Mouse (Mus musculus): ENCODE measurements around the gene Erc1.

Erc1 gene

GRCm38 (mm10) chr6:119590872-119591271 lies 257.1 kb downstream of the Erc1 start:
- CTCF ChIA-PET: no interaction called here

GRCm38 (mm10) chr6:119587897-119588296 lies 260.1 kb downstream of the Erc1 start:
- CTCF ChIA-PET: no interaction called here

GRCm38 (mm10) chr6:119587454-119587853 lies 260.5 kb downstream of the Erc1 start:
- CTCF ChIA-PET: no interaction called here

- CTCF ChIA-PET: no interaction called here
Observed at GRCm38 (mm10) chr6:119585652-119586375, 262.2 kb downstream of the Erc1 start.

GRCm38 (mm10) chr6:119584061-119584460 lies 263.9 kb downstream of the Erc1 start:
- CTCF ChIA-PET: interaction anchor here (0.7 kb wide), 1 partner anchor 9 kb away, joined by 3 read pairs; no protein-coding TSS in a partner anchor

GRCm38 (mm10) chr6:119583165-119583564 lies 264.8 kb downstream of the Erc1 start:
- CTCF ChIA-PET: no interaction called here

GRCm38 (mm10) chr6:119576706-119577105 lies 271.3 kb downstream of the Erc1 start:
- CTCF ChIA-PET: interaction anchor here (0.6 kb wide), 1 partner anchor 84 kb away, joined by 6 read pairs; no protein-coding TSS in a partner anchor

- CTCF ChIA-PET: no interaction called here
Observed at GRCm38 (mm10) chr6:119575331-119575730, 272.6 kb downstream of the Erc1 start.

- CTCF ChIA-PET: no interaction called here
Observed at GRCm38 (mm10) chr6:119572296-119572695, 275.7 kb downstream of the Erc1 start.

- CTCF ChIA-PET: no interaction called here
Observed at GRCm38 (mm10) chr6:119570797-119571196, 277.2 kb downstream of the Erc1 start.

GRCm38 (mm10) chr6:119568339-119568738 lies 279.6 kb downstream of the Erc1 start:
- CTCF ChIA-PET: no interaction called here

- CTCF ChIA-PET: no interaction called here
Observed at GRCm38 (mm10) chr6:119565451-119566379, 282.3 kb downstream of the Erc1 start.

GRCm38 (mm10) chr6:119562558-119562957 lies 285.4 kb downstream of the Erc1 start:
- CTCF ChIA-PET: no interaction called here

GRCm38 (mm10) chr6:119558855-119559254 lies 289.1 kb downstream of the Erc1 start:
- CTCF ChIA-PET: no interaction called here

GRCm38 (mm10) chr6:119554439-119554838 lies 293.5 kb downstream of the Erc1 start:
- CTCF ChIA-PET: no interaction called here

GRCm38 (mm10) chr6:119544518-119544864 lies 303.5 kb downstream of the Erc1 start:
- CTCF ChIA-PET: no interaction called here

- CTCF ChIA-PET: no interaction called here
Observed at GRCm38 (mm10) chr6:119543803-119544517, 304.0 kb downstream of the Erc1 start, which contains the start of gene Wnt5b. Gene Wnt5b (minus strand): TSS chr6:119544347.

GRCm38 (mm10) chr6:119543456-119543802 lies 304.5 kb downstream of the Erc1 start:
- CTCF ChIA-PET: no interaction called here

- CTCF ChIA-PET: no interaction called here
Observed at GRCm38 (mm10) chr6:119535867-119536266, 312.1 kb downstream of the Erc1 start.

GRCm38 (mm10) chr6:119533170-119533709 lies 314.7 kb downstream of the Erc1 start:
- CTCF ChIA-PET: no interaction called here

- CTCF ChIA-PET: interaction anchor here (0.5 kb wide), 1 partner anchor 772 kb away, joined by 3 read pairs; no protein-coding TSS in a partner anchor
Observed at GRCm38 (mm10) chr6:119529659-119530058, 318.3 kb downstream of the Erc1 start.

GRCm38 (mm10) chr6:119526498-119526897 lies 321.5 kb downstream of the Erc1 start:
- CTCF ChIA-PET: no interaction called here

All from spleen, embryonic (tissue).